Mouse (Mus musculus) granulocyte monocyte progenitor cell, adult 5-6 weeks (primary cell): ENCODE data around the gene Fsd2. TPM values are rescaled to one million over a fixed set of nuclear protein-coding genes. Genes with fewer than 3 reads are reported as not detected.

Experiments
- ATAC-seq: replicated peaks from 2 replicates; pipeline ENCODE4 v1.8.0; 2016; ENCODE audit warnings: mild to moderate bottlenecking, moderate TSS enrichment, inconsistent platforms; ENCODE audit not compliant: poor library complexity, severe bottlenecking
- total RNA-seq, 2 experiments: library from RNA; stranded (forward) in 1 of 2; stranded (reverse) in 1 of 2; fragments of 200-712, 200-1000 nt in 1 of 2; fragments of >200 nt in 1 of 2; fragmentation: Nextera tagmentation in 1 of 2; gene quantifications; 2 replicates each; pipeline ENCODE4 v1.2.3; 2014 to 2017

Gene Fsd2
- total RNA-seq, 2 experiments from 2014 or later = 0.41 TPM; not detected in 1

DNA sequence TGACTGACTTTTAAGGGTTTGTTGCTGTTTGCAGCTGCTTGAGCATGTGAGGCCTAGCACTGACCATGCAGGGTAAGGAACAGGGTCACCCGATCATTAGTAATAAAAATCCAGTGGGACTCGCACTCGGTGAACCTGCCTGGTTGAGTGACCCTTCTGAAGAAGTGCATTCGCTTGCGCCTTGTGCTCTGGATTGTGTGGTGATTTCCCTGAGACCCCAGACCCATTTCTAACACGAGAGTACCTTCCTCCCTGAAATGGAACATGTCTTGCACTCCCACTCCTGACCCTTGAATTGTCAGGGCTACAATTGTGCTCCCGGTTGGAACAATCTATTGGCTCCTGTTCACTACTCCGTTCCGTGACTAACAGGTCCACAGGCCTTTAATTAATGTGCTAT is 74.1 kb downstream of the Fsd2 start:
- no peak for ATAC-seq

DNA sequence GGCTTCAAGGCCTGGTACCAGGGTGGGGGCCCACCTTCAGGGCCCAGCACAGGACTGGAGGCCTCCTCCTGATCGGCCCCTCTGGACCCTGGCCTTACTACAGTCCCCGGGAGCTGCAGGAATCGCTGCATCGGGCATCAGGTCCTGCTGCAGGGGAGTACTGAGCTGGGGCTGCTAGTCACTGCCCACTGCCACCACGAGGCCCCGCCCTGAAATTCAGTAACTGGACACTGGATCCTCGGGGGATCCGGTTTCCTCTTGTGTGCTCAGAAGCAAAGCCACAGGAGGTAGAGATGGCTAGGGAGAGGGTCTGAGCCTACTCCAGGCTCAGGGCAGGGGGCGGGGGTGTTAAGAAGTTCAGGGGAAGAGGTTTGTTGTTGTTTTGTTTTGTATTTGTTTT is 77.1 kb downstream of the Fsd2 start:
- ATAC-seq = no peak

Other genes starting within 250 kb of the Fsd2 start
- gene Rps17, start 221.7 kb downstream of the Fsd2 start, total RNA-seq (2014; fragmentation: Nextera tagmentation) = 4,638 and 5,139 TPM in 2 replicates
- 3,883 and 3,979 TPM in 2 replicates for gene Rps17, start 221.7 kb downstream of the Fsd2 start, total RNA-seq (2017)
- not detected in 2 replicates for gene Cpeb1, start 111.5 kb downstream of the Fsd2 start, total RNA-seq (2014; fragmentation: Nextera tagmentation)
- not detected in 2 replicates for gene Cpeb1, start 111.5 kb downstream of the Fsd2 start, total RNA-seq (2017)
- gene Ap3b2, start 73.0 kb downstream of the Fsd2 start, total RNA-seq (2014; fragmentation: Nextera tagmentation) = not detected in 2 replicates
- gene Ap3b2, start 73.0 kb downstream of the Fsd2 start, total RNA-seq (2017) = not detected in 2 replicates
- gene BC048679, start 68.7 kb downstream of the Fsd2 start, total RNA-seq (2014; fragmentation: Nextera tagmentation) = not detected in 2 replicates
- gene BC048679, start 68.7 kb downstream of the Fsd2 start, total RNA-seq (2017) = not detected in 2 replicates
- 9.2 and 14.1 TPM in 2 replicates for gene Whamm, start 4.3 kb upstream of the Fsd2 start, total RNA-seq (2014; fragmentation: Nextera tagmentation)
- 18.4 and 19.3 TPM in 2 replicates for gene Whamm, start 4.3 kb upstream of the Fsd2 start, total RNA-seq (2017)
- gene Homer2, start 140.6 kb upstream of the Fsd2 start, total RNA-seq (2014; fragmentation: Nextera tagmentation) = 0.11 and 0.39 TPM in 2 replicates
- gene Homer2, start 140.6 kb upstream of the Fsd2 start, total RNA-seq (2017) = 1.5 and 5.2 TPM in 2 replicates
- gene Ramac, start 196.0 kb upstream of the Fsd2 start, total RNA-seq (2014; fragmentation: Nextera tagmentation) = 63.3 and 65.3 TPM in 2 replicates
- 88.6 and 89.8 TPM in 2 replicates for gene Ramac, start 196.0 kb upstream of the Fsd2 start, total RNA-seq (2017)
- 20.0 and 28.1 TPM in 2 replicates for gene 3110040N11Rik, start 222.5 kb upstream of the Fsd2 start, total RNA-seq (2014; fragmentation: Nextera tagmentation)
- gene 3110040N11Rik, start 222.5 kb upstream of the Fsd2 start, total RNA-seq (2017) = 69.5 and 80.4 TPM in 2 replicates